Mouse (Mus musculus): Measurements from ENCODE around the gene Gpa33. TPM values are rescaled to one million over a fixed set of nuclear protein-coding genes. Genes with fewer than 3 reads are reported as not detected.

Gpa33 gene
- under 1 TPM; 0.10 to 0.23 TPM for total RNA-seq (2021)
- long read RNA-seq, experiment 1: 0 reads
- long read RNA-seq, experiment 2: 0 reads

DNA sequence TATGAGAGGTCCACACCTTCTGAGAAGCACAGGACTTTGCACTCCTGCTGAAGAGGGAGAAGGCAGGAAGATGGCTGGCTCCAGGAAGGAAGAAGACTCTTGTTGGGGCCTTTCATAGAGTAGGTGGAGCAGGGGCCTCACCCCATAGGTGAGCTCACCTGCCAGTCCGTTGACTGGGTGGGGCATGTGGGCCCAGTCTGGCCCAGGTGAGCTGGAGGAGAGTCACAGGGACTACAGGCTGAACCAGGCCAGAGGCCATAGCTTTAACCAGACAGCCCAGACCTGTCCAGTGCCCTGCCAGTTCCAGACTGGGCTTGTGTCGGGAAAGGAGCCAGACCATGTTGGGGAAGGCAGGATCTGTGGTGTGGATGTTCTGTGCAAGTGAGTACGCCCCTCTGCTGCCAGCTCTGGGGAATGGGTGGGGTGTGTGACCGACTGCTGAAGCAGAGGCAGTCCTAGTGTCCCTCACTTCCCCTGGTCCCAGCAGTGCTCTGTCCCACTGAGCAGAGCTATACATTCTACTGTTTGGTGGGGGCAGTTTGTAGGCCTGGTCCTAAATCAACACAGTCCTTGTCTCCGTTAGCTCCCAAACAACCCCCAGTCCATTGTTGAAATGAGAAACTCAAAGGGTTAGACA lies at the start of gene Gpa33:
TSS of gene Gpa33 (plus strand) at position 15 of the 637 bp plus-strand sequence.
- no peak for DNase-seq

DNA sequence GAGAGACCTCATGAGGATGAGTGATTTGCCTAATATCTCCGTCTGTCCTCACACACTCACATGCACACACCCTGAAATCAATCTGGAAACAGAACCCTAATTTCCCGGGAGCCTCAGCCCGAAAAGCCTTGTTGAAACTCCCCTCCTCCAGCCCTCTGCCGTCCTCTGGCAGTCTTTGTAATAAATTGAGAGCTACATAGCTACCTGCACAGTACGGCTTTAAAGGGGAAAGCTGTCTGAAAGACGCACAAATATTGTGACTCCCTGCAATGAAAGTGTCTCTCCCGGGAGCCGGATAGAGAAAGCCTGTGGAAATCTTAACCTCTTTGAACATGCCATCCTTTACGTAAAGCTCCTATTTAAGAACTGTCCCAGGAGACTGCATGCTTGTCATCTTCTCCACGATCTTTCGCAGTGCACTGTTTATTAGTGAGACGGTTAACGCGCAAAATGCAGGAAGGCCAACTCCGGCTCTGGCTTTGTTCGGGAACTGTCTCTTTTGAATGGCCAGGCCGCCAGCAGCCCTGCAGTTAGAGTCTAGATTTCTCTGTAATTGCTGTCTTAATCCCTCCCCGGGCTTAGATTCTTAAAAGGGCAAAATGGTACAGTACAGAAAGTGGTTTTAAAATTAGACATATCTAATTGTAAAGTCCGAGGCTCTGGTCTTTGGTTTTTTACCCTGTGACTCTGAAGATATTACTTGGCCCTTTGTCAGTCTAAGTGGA lies 41.4 kb upstream of the Gpa33 start:
- DNase-seq: no peak

DNA sequence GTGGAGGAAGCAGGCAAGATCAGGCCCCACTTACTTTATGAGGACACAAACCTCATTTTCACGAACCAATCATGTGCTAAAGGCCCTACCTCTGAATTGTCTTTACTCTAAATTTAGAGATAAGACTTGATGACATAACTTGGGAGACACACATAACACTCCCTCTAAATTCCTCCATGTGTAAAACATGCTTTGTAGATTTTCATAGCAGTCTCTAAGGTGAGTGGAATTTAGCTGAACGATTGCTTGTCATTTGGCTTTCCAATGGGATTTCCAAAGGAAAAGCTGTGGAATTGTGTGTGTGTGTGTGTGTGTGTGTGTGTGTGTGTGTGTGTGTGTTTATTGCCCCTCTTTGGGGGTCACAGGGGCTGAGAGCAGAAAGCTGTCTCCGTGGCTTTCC lies 40.7 kb upstream of the Gpa33 start:
- DNase-seq: no peak

DNA sequence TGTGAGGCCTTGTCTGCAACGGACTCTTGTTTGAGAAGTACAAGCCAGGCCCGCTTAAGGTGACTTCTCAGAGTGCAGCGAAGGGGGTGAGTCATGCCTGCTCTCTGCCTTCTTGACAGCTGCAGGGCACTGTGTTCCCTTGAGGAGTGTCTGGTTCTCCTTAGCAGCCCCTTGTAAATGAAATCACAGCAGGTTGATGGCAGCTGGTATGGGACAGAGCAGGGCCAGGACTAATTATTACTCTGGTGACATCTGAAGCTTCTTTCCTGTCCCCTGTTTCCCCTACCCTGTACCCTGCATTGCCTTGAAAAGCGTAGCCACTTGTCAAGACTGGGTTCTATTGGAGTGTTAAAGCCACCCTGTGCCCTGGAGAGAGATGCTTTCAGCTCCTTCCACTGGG lies 40.3 kb upstream of the Gpa33 start:
- DNase-seq: peak; percentile 12 to 53

DNA sequence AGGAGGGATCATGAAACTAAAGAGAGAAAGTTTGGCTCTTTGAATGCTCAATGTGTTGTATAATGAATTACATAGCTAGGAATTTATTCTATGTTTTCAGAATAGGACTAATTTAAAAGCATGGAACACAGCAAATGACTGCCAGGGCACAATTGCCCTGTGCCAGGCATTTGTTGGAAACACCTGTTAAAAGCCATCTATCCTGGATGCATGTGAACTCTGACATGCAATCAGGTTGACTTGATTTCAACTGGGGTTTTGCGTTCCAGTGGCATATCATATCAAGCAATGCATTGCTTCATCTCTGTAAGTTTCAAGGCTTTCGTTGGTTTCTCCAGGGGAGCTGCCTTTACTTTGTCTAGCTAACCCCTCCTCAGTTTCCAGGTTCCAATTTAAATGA lies 39.7 kb upstream of the Gpa33 start:
- no peak for DNase-seq

DNA sequence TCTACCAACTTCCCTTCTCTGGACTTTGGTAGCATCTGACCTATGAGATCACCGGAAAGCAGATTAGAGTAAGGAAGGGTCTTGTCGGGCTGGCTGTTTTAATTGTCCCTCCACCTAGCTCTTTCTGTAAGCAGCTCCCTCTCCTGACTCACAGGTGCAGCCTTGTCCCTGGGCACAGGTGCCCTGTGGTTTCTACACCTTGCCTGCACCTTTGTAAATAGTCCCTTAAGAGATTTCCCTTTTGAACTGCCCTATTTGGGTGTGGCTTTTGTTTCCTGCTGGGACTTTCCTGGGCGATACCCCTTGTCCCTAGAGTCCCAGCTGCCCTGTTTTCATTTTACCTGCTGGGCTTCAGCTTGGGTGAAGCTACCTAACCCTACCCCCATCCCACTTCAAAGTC lies 35.6 kb upstream of the Gpa33 start:
- DNase-seq: no peak

DNA sequence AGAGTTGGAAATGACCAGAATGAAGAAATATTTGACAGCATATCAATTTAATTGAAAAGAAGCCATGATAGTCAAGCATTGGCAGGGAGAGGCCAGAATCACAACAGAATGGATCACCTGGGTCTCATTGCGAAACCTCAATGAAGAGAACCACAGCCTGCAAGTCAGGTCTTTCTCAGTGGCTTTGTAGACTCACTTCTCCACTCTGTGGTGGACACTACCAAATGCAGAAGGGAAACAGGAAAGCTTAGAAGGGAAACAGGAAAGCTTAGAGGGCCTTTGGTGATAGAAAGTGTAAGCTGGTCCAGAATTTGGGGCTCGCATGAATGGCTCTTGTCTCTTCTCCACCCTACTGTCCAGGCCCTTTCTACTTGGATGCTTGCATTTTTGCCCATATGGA lies 31.9 kb upstream of the Gpa33 start:
- no peak for DNase-seq

DNA sequence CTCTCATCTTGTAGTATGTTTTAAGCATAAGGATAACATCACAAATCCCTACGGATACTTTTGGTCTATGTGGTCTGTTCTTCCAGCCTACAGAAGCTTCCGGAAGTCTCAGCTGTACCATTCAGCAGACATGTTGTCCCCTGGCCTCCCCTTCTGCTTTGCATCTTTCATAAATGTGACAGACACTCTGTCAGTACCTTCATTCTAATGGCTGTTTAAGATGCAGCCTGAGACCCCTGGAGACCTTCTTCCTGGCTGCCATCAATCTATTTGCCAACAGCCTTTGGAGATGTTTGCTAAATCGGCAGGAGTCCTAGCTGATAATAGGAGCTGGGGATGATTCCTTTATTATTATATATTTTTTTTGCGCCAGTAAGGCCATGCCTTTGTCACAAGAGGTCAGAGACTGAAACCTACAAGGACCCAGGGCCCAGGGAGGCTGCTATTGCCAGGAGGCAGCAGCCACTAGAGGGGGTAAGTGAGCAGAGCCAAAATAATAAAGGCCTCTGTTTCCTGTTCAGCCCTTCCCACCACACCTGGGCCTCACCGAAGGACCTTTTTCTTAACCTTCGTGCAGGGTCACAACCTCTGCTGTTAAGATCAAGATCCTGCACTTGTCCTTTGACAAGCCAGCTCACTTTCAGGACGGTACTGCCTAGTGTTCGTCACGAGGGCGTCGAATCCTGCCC lies 27.0 kb upstream of the Gpa33 start:
- DNase-seq: peak; percentile 54 to 80

DNA sequence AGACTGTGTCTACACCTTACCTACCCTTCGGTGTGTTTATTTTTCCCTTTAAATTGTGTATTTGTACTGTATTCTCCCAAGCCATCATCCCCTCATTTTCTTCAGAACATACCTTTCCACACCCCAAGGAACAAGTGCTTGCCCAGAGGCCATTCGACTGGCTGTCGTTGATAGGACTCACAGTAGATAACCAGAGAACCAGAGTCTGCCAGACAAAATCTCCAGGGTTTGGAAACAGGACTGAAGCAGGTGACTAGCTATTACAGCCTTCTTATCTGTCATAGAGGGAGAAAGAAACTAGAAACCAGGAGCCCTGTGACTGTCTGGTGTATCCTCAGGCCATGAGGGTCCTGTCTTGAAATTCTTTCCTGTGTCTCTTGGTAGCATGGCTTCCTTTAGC lies 25.2 kb upstream of the Gpa33 start:
- DNase-seq: no peak

DNA sequence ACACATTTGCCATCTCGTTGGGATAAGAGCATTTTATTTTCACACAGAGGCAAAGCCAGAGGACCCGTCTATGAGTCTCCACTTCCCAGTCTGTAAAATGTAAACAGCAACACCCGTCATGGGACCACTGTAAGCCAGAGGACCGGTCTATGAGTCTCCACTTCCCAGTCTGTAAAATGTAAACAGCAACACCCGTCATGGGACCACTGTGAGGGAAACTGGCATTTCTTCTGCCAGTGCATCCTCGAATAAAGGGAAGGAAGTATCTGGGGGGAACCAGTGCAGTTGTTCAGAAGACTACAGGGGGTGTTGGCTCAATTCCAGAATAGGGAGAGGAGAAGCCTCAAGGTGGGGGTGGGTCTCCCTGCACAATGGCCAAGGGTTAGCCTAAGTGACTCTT lies 24.6 kb upstream of the Gpa33 start:
- DNase-seq: no peak

DNA sequence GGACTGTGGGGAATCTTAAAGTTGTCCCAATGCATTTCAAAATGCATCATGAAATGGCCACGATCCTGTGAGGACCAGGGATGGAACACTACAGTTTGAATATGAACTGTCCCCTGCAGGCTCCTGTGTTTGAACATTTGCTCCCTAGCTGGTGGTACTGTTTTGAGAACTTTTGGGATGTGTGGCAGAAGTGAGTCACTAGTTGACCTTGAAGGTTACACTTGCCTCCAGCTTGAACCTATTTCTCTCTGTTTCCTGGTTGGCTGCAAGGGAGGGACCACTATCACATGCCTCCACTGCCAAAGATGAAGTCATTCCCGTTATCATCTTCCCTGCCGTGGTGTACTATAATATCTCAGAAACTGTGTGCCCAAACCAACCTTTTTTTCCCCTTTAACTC lies 15.1 kb upstream of the Gpa33 start:
- peak in 1 of 2 experiments; percentile 44 for DNase-seq

DNA sequence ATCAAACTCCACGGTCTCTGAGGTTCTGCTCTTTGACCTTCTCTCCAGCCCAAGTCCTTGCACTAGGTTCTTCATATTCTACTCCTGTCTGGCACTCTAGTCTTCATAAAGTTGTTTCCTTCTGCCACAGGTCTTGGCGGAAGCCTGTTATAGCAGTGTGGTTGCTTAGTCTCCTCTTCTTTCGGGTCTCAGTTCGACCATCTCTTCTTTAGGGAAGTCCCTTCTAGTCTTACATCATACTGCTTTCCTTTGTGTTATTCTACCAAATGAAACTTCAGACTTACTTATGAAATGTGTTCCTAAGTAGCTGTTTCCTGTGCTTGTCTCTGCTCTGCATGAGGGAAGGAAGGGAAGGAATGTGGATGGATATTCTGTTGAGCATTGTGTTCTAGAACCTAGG lies 14.3 kb upstream of the Gpa33 start:
- no peak for DNase-seq

DNA sequence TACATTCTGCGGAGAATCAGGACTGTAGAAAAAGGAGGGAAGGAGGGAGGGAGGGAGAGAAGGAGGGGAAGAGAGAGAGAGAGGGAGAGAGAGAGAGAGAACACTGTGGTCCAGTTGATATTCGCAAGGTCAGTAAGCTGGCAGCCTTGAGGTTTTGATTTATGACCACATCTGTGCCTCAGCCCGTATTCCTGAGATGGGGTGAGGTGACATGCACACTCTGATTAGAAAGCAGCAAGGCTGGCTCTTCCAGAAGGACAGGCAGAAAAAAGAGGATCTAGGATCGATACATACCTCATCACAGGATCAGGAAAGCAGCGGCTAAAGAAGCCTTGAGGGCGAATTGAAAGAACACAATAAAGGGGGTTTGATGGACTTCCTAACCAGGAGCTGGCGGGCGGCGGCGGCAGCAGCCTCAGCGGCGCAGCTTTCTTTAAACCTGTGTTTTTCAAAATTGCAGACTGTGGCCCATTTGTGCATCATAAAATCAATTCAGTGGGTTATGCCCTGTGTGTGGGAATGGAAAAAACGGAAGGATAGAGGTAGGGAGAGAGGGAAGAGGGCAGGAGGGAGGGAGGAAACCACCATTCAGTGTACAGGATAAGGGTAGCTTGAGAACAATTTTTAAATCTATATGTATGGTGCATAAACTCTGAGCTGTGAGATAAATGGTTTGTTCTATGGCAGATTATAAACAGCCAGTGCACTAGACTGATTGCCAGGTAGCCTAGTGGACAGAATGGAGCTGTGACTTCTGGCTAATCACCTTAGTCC lies 12.0 kb upstream of the Gpa33 start:
- peak; percentile 30 to 60 for DNase-seq

DNA sequence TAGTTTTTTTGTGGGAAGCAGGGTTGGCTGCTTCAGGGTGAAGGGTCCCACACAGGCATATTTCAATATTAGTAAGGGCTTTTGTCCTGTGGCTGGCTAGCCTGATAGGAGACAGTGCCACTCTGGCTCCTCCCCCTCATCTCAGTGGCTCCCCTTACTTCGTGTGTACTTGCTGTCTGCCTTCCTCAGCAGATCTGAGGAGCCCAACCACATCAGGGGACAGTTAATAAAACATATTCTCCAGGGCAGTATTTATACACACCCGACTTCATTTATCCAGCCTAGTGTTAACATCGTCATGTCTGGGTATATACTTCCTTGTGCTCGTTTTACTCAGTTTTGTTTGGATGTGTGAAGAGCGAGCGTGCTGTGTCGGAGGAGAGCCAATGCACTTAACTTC lies 7.9 kb upstream of the Gpa33 start:
- DNase-seq: no peak

DNA sequence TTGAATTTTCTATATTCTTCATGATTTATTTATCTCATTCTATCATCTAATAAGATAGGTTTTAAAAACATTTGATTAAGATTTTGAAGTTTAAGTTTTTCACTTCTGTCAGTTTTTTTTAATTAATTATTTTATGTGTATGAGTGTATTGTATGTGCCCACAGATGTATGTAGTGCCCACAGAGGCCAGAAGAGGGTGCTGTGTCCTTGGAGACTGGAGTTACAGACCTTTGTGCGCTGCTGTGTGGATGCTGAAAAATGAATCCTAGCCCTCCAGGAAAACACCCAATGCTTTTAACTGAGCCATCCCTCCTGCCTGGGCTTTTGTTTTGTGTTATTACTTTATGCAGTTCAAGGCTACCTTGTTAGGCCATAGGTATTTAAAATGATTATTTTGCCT lies 7.0 kb upstream of the Gpa33 start:
- no peak for DNase-seq

DNA sequence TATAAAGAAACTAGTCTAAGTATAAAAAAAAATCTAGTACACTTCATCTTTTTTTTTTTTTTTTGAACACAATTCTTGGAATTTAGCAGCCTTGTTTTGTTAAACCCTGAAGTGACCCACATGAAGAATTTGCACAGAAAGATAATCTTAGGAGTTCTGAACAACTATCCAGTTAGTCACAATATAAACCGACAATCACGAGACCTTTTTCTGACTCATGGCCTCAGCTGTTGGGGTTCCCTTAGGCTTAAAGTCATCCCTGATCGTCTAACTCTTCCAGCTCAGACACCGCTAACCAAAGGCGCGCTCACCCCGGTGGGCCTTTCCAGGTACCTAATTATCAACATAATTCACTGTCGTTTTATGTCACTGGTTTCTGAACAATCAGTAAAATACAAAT lies 6.3 kb upstream of the Gpa33 start:
- no peak for DNase-seq

DNA sequence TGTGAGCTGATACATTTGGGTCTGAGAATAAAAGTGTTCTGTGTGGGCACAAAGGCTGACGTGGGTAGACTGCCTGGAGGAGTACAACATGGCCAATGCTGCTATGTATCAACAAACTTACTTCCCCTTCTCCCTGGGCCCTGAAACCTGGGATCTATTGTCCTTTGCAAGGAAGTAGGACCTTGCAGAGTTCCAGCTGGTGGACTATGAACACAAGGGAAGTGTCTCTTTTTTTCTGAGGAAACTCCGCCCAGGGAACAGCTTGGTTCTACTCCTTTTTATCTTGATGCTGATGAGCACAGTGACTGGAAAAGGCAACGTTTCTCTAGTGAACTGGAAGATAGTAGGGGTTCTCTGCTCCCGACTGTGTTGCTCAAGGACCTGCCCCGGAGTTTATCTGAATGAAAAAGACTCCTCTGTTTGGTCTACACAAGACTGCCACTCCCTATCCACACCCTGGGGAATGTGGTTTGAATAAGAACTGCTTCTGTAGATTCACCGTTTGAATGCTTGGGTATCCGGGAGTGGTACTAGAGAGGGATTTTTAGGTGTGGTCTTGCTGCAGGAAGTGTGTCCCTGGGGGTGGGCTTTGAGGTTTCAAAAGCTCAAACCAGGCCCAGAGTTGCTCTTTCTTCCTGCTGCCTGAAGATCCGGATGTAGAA lies 5.0 kb upstream of the Gpa33 start:
- DNase-seq: no peak

DNA sequence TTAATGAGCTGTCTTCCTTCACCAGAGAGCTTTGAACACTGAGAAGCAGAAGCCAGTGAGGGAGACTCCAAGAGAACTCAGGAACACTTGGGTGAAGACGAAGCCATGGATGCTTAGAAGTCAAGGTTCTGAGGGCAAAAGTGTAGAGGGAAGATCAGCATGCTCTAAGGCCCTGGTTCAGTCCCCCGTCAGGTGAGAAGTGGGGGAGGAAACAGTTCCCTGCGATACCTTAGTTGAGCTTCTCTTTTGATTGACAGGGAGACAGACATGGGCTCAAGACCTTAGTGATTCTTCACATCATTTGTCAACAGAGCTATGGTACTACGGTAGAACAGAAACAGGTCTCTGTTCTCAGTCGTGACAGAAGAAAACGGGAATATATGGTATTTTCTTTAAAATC lies 3.7 kb upstream of the Gpa33 start:
- no peak for DNase-seq

DNA sequence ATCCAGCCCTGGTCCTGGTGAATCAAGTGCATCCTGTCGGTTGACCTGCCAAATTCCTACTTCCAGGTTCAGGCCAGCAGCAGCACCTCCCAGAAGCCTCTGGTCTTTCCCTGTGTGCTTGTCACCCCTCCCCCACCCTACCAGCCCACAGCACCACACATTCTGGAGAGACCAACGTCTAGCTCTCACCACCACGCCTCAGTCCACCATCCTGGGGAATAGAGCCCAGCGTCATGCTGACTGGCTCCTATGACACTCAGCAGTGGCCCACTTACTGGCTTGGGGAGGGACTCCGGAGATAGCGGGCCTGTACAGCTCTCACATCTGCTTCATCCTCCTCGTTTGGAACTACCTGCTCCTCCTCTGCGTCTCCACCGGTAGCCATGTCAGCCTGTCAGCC lies 3.2 kb upstream of the Gpa33 start:
- no peak for DNase-seq

DNA sequence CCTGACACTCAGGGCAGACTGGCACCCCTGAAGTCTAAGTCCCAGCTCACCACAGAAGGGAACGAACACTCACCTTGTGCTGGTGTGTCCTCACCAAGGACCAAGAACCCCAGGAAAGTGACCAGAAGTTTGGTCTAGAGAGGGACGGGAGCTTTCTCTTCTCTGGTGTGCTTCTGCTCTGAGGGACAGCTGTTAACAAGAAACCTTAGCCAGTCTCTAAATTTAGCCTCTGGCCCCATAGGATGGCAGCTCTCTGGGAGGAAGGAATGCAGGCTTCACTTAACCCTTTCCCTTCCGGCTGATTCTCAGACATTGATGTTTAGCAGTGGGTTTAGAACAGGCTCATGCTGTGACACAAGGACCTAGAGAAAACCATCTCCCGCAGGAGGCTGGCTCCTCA lies 2.3 kb upstream of the Gpa33 start, which contains the start of gene Dusp27:
TSS of gene Dusp27 (minus strand) at position 204 of the 400 bp plus-strand sequence.
- no peak for DNase-seq

DNA sequence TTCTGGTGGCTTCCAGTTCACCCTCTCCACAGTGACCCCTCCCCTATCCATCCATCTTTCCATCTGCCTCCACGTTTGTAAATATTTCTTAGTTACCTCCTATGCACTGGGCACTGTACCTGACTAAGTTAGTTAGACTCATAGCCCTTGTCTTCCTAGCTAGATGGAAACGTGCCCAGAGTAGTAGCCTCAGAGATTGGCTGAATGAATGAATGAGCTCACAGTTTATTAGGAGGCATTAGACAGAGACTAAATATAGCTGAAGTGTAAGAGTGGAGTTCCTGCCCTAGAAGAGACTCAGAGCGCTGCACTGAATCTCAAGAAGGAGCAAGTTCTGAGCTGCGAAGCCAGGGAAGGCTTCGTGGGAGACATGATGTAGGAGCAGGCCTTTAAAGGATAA lies 1.5 kb upstream of the Gpa33 start:
- no peak for DNase-seq

DNA sequence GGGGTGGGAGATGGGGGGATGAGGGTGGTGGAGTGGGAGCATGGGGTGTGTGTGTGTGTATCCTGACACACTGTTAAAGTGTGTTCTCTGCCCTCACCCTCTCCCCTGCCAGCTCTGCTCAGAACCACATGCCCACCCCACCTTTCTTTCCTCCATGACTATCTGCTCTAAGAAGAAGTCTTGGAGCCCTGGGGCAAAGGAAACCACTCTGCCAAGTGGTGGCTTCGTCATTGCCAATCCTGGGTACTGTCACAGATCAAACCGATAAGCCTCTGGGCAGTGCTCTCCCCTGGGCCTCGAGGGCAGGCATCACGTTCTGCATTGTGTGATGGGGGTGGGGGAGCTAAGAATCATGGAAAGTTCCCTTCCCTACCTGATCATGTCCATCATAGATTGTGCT lies 2.3 kb downstream of the Gpa33 start:
- DNase-seq: no peak
